Mouse (Mus musculus): Measurements from ENCODE around the gene Peli1. TPM values are rescaled to one million over a fixed set of nuclear protein-coding genes. Genes with fewer than 3 reads are reported as not detected.

The Peli1 gene
- polyA plus RNA-seq, 1 experiment, result 8.8 TPM

- no peak for DNase-seq
- H3K27me3 ChIP-seq (replicated peaks; ENCODE audit: control insufficient read depth, insufficient read depth, low read length), result no peaks in the 10 kb centered on the region
- H3K27ac ChIP-seq (ENCODE audit: insufficient read depth, low read depth, low read length), result no peak overlapping the region
- TF ChIP-seq CTCF (conservative IDR thresholded peaks at IDR 0.05; ENCODE audit: insufficient read depth, insufficient read length, low read depth, low read length) (no peak), POLR2A (IDR thresholded peaks at IDR 0.05; ENCODE audit: low read depth, low read length) (no peak)
- 82% methylated on average over 17 of the region's 17 CpGs for WGBS
- no peaks in the 10 kb centered on the region for H3K4me1 ChIP-seq (ENCODE audit: control insufficient read depth, insufficient read depth, low read length)
- H3K4me3 ChIP-seq (ENCODE audit: insufficient read depth, low read depth, low read length), result no peak overlapping the region
- no peaks in the 10 kb centered on the region for H3K36me3 ChIP-seq (ENCODE audit: control insufficient read depth, insufficient read depth, low read length)
Observed at GRCm38 (mm10) chr11:21057511-21058414, 33.3 kb upstream of the Peli1 start.

- H3K27ac ChIP-seq (ENCODE audit: insufficient read depth, low read depth, low read length), result no peak overlapping the region
- no peak for DNase-seq
- TF ChIP-seq CTCF (conservative IDR thresholded peaks at IDR 0.05; ENCODE audit: insufficient read depth, insufficient read length, low read depth, low read length) (no peak), POLR2A (IDR thresholded peaks at IDR 0.05; ENCODE audit: low read depth, low read length) (no peak)
- H3K36me3 ChIP-seq (ENCODE audit: control insufficient read depth, insufficient read depth, low read length), result no peaks in the 10 kb centered on the region
- H3K27me3 ChIP-seq (replicated peaks; ENCODE audit: control insufficient read depth, insufficient read depth, low read length), result no peaks in the 10 kb centered on the region
- H3K4me1 ChIP-seq (ENCODE audit: control insufficient read depth, insufficient read depth, low read length), result no peaks in the 10 kb centered on the region
- 73% methylated on average over 5 of the region's 5 CpGs for WGBS
- no peak overlapping the region for H3K4me3 ChIP-seq (ENCODE audit: insufficient read depth, low read depth, low read length)
Observed at GRCm38 (mm10) chr11:21058415-21058781, 32.7 kb upstream of the Peli1 start.

GRCm38 (mm10) chr11:21060386-21061074 lies 30.6 kb upstream of the Peli1 start:
- no peaks in the 10 kb centered on the region for H3K36me3 ChIP-seq (ENCODE audit: control insufficient read depth, insufficient read depth, low read length)
- no peaks in the 10 kb centered on the region for H3K27me3 ChIP-seq (replicated peaks; ENCODE audit: control insufficient read depth, insufficient read depth, low read length)
- TF ChIP-seq POLR2A (IDR thresholded peaks at IDR 0.05; ENCODE audit: low read depth, low read length), result no peak
- TF ChIP-seq CTCF (conservative IDR thresholded peaks at IDR 0.05; ENCODE audit: insufficient read depth, insufficient read length, low read depth, low read length), result no peak
- no peak overlapping the region for H3K27ac ChIP-seq (ENCODE audit: insufficient read depth, low read depth, low read length)
- H3K4me3 ChIP-seq (ENCODE audit: insufficient read depth, low read depth, low read length), result no peak overlapping the region
- WGBS, result 70% methylated on average over 7 of the region's 7 CpGs
- DNase-seq, result no peak
- no peaks in the 10 kb centered on the region for H3K4me1 ChIP-seq (ENCODE audit: control insufficient read depth, insufficient read depth, low read length)

- 54% methylated on average over 8 of the region's 8 CpGs for WGBS
- Histone ChIP-seq H3K27ac (ENCODE audit: insufficient read depth, low read depth, low read length) (no peak overlapping the region), H3K4me1 (ENCODE audit: control insufficient read depth, insufficient read depth, low read length) (no peaks in the 10 kb centered on the region), H3K27me3 (replicated peaks; ENCODE audit: control insufficient read depth, insufficient read depth, low read length) (no peaks in the 10 kb centered on the region), H3K36me3 (ENCODE audit: control insufficient read depth, insufficient read depth, low read length) (no peaks in the 10 kb centered on the region), H3K4me3 (ENCODE audit: insufficient read depth, low read depth, low read length) (no peak overlapping the region)
- DNase-seq, result no peak
- TF ChIP-seq CTCF (conservative IDR thresholded peaks at IDR 0.05; ENCODE audit: insufficient read depth, insufficient read length, low read depth, low read length), result no peak
- TF ChIP-seq POLR2A (IDR thresholded peaks at IDR 0.05; ENCODE audit: low read depth, low read length), result no peak
Observed at GRCm38 (mm10) chr11:21061075-21061403, 30.1 kb upstream of the Peli1 start.

GRCm38 (mm10) chr11:21061431-21061830 lies 29.7 kb upstream of the Peli1 start:
- WGBS, result 64% methylated on average over 8 of the region's 8 CpGs
- Histone ChIP-seq H3K27me3 (replicated peaks; ENCODE audit: control insufficient read depth, insufficient read depth, low read length) (no peaks in the 10 kb centered on the region), H3K27ac (ENCODE audit: insufficient read depth, low read depth, low read length) (no peak overlapping the region), H3K36me3 (ENCODE audit: control insufficient read depth, insufficient read depth, low read length) (no peaks in the 10 kb centered on the region), H3K4me1 (ENCODE audit: control insufficient read depth, insufficient read depth, low read length) (no peaks in the 10 kb centered on the region), H3K4me3 (ENCODE audit: insufficient read depth, low read depth, low read length) (no peak overlapping the region)
- peak; percentile 34 for DNase-seq
- TF ChIP-seq POLR2A (IDR thresholded peaks at IDR 0.05; ENCODE audit: low read depth, low read length), result no peak
- no peak for TF ChIP-seq CTCF (conservative IDR thresholded peaks at IDR 0.05; ENCODE audit: insufficient read depth, insufficient read length, low read depth, low read length)

GRCm38 (mm10) chr11:21062071-21062470 lies 29.0 kb upstream of the Peli1 start:
- Histone ChIP-seq H3K27ac (ENCODE audit: insufficient read depth, low read depth, low read length) (no peak overlapping the region), H3K4me1 (ENCODE audit: control insufficient read depth, insufficient read depth, low read length) (no peaks in the 10 kb centered on the region), H3K36me3 (ENCODE audit: control insufficient read depth, insufficient read depth, low read length) (no peaks in the 10 kb centered on the region), H3K4me3 (ENCODE audit: insufficient read depth, low read depth, low read length) (no peak overlapping the region), H3K27me3 (replicated peaks; ENCODE audit: control insufficient read depth, insufficient read depth, low read length) (no peaks in the 10 kb centered on the region)
- TF ChIP-seq POLR2A (IDR thresholded peaks at IDR 0.05; ENCODE audit: low read depth, low read length) (no peak), CTCF (conservative IDR thresholded peaks at IDR 0.05; ENCODE audit: insufficient read depth, insufficient read length, low read depth, low read length) (no peak)
- WGBS, result 99% methylated on average over 2 of the region's 2 CpGs
- no peak for DNase-seq

GRCm38 (mm10) chr11:21063271-21063670 lies 27.8 kb upstream of the Peli1 start:
- Histone ChIP-seq H3K27me3 (replicated peaks; ENCODE audit: control insufficient read depth, insufficient read depth, low read length) (no peaks in the 10 kb centered on the region), H3K4me1 (ENCODE audit: control insufficient read depth, insufficient read depth, low read length) (no peaks in the 10 kb centered on the region), H3K4me3 (ENCODE audit: insufficient read depth, low read depth, low read length) (no peak overlapping the region), H3K36me3 (ENCODE audit: control insufficient read depth, insufficient read depth, low read length) (no peaks in the 10 kb centered on the region), H3K27ac (ENCODE audit: insufficient read depth, low read depth, low read length) (no peak overlapping the region)
- WGBS, result 90% methylated on average over 3 of the region's 3 CpGs
- TF ChIP-seq CTCF (conservative IDR thresholded peaks at IDR 0.05; ENCODE audit: insufficient read depth, insufficient read length, low read depth, low read length), result no peak
- no peak for TF ChIP-seq POLR2A (IDR thresholded peaks at IDR 0.05; ENCODE audit: low read depth, low read length)
- no peak for DNase-seq
